Mouse (Mus musculus) gastrocnemius, adult 8-10 months (tissue): Measurements from ENCODE around the gene Ubac1. TPM values are rescaled to one million over a fixed set of nuclear protein-coding genes. Genes with fewer than 3 reads are reported as not detected.

ENCODE experiments used
- DNase-seq, 2 experiments: peaks; one replicate each; pipeline ENCODE4 v3.0.0; 2022; ENCODE audit warnings: low spot score in 2 of 2
- total RNA-seq, 4 experiments: library from RNA; stranded (reverse); gene quantifications; 2 replicates each; pipeline ENCODE4 v1.2.4; 2022

The Ubac1 gene
- total RNA-seq, 4 experiments from 2014 or later, result 223 to 283 (median 240) TPM

DNA sequence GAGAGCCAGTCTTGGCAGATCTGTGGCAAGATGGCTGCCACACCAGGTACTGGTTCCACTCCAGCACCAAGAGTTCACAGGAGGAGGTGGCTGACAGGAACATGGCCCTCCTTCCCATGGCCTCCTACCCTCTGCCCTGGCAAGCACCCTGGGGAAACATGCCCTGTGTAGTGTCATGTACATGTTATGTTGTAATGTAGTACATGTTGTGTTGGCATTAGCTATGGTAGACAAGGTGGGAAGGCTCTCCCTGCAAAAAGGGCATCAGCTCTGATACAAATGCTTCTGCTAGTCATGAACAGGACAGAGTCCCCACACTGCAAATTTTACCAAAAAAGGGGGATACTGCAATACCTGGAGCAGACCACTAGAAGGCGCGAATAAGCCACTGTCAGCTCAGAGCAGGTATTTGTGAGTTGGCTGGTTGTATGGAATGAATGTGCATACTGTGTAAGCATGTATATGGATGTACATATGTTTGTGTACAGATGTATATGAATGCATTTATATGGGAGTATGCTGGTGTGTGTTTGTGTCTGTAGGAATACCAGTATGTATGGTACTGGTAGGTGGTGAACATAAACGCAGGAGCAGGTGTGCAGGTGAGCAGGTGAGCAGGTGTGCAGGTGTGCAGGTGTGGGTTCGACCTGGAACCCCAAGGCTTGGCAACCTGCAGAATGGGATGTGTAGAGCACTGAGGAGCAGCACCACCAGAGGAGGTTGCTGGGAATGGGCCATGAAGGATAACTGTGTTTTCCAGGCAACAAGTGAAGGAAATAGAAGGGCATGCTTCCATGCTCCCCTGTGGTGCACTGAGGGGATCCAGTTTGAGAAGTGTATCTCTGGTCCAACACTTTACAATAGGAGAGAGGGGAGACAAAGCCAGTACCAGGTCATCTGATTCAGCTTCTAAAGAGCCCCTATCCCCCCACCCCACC, 2.9 kb upstream of the Ubac1 start:
- no peak for DNase-seq

DNA sequence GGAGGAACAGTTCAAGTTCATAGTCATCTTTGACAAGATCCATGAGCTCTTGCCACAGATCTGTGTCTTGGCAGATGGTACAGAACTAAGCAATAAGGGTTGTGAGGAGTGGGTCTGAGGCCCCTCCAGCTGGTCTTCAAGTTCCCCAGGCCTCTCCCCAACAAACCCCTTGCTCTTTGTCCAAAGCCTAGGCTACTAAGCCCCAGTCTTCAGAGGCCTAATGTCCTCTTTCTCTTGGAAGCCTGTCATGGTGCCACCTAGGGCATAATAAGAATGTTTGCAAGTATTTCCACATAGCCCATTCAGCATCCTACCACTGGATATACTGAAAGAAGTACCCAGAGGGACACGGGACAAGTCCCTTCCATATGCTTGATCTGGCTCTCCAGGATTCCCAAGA, 1.1 kb upstream of the Ubac1 start:
- no peak for DNase-seq

DNA sequence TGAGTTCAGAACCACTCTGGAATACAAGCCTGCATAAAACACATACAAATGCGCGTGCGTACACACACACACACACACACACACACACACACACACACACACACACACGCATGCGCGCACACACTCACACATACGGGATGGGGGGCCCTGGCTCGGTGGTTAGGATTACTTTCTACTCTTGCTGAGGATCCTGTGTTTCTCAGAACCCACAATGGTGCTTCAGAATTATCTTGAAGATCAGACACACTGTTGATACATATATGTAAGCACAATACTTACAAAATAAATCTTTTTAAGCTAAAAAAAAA, 665 bp upstream of the Ubac1 start:
- no peak for DNase-seq

DNA sequence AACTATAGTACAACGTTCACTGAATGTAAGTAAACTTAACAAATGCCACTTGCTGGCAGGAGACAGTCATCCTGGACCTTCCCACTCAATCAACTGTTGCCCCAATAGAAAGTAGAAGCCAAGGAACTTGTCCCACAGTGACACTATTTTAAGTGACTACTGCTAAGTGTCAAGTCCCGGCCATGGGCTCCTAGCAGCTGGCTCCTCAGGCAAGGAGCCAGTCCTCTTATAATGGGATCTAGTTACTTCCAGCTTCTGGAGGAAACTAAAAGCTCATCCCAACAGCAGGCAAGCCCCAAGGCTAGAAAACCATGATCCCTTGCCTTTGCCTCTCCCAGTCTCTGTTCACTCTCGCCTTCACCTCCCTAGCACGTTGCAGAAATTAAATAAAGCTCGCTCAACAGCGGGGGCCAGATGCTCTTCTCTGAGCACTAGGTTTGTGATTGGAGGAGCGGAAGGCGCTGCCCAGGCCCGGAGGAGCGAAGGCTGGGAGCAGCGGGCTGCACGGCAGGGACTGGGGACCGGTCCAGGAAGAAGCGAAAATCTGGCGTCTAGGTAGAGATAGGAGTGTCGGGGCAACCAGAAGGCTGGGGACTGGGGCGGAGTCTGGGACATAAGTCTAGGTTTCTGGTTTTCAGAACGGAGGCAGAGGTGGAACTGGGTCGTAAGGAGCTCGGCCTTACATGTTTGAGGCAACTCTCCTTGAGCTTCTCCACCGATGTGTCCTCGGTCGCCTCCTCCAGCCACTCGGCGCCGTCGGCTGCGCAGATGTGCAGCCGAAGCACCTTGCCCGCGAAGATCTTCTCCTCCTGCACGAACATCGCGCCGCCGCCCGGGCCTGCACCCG, 610 bp downstream of the Ubac1 start:
- DNase-seq, result peak; percentile 59 to 70

DNA sequence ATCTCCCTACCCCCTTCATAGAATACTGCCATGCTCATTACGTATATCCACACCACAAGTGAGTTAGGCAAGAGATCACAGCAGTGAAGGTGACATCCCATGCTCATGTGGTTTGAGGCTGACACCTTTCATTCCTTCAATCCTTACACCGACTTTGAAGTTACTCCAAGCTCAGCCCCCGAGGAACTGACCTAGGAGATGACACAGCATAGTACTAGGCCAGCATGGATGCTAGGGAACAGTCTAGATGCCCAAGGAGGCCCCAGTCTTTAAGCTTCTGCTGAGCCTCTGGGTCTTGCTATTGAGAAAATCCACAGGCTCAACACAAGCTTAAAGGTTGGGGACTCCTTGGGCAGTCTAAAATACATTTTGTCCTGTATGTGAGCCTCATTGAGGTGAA, 1.6 kb downstream of the Ubac1 start:
- DNase-seq, result no peak

DNA sequence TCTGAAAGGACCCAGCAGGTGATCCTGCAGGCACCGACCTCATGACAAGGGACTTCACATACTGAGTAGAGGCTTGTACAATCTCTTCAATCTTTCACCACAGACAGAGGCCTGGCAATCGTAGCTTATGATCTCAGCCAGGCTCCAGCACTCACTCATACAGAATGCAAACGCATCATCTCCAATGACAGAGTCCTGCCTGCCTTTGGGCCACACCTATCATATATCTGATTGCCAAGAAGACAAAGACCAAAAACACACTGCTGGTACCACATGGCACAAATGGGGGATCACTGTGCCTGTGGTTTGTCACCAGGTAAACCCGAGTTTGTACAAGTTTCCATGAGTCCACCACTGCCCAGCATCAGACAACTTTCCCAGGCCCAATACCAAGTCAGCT, 4.2 kb downstream of the Ubac1 start:
- no peak for DNase-seq

DNA sequence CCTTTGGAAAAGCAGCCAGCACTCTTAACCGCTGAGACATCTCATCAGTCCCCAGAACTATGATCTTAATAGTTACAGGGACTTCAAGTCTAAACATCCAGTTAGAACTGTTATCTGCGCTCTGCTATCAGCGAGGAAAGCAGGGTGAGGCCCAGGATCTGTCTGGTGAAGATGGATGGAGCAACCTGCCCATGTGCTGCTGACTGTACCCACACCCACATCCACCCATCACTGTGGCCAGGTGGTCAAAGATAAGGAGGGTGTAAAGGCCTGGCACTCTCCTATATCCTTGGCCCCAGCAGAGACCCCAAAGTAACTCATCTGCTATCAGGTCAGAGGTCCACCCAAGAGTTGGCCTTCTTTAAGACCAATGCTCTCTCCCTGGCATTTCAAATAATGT, 7.9 kb downstream of the Ubac1 start:
- DNase-seq, result no peak

DNA sequence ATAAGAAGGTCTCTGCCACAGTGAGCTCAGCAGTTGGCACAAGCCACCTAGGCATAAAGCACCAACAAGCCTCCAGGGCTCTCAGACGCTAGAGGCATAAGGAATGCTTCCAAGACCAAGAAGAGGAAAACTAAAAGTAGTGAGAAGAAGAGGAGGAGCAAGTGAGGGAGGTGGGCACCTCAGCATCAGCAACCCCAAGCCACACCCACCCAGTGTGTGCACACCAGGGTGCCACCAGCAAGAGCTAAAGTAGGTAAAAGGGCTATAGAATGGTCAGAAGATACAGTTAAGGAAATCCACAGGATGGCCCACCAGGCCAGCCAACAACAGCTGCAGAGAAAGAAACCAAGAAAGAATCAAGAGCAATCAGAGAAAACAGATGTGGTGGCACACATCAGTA, 10.1 kb downstream of the Ubac1 start:
- DNase-seq, result no peak

DNA sequence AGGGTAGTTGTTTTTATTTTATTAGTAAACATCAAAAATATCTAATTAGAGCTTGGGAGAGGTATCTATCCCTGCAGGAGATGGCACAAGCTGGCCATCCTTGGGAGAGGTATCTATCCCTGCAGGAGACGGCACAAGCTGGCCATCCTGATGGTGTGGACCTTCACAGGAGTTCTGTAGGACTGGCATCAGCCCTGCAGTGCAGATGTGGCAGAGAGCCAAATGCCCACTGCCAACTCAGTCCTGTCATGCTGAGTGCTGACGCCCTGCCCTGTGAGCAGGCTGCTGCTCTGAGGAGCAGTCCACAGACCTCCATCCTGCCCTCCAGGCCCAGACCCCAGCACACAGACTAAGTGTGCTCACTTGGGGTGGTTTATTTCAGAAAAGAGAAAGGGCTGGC, 19.5 kb downstream of the Ubac1 start:
- DNase-seq, result no peak

DNA sequence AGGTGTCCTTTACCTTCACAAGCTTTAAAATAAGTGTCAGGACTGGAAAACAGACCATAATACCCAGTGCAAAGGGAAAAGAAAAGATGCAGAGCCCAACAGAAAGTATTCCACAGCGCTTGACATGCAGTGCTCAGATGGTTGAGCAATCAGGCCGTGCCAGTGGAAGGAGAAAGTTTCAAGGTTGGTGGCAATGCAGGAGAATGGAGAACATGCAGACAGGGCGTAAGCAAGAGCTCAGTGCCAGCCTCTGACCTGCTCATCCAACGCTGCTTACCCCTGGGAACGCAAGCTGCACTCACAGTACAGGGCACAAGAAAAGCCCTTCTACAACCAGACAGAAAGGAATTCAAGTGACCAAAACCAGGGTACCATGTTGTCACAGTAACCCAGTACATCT, 20.4 kb downstream of the Ubac1 start:
- no peak for DNase-seq

DNA sequence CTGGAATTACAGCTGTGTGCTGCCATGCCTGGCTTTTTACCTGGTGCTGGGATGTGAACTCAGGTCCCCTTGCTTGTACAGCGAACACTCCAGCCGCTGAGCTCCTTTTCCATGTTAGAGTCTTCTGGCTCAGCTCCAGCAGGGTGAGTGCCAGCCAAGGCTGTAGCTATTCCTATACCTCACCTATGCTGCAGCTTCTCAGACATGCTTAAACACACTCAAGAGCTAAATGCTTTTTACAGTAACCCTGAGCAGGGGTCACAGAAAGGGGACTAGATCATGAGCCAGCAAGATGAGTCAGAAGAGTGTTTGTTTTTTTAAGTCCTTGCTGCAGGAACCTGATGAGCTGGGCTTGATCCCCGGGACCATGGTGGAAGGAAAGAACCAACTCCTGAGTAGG, 23.8 kb downstream of the Ubac1 start:
- no peak for DNase-seq

DNA sequence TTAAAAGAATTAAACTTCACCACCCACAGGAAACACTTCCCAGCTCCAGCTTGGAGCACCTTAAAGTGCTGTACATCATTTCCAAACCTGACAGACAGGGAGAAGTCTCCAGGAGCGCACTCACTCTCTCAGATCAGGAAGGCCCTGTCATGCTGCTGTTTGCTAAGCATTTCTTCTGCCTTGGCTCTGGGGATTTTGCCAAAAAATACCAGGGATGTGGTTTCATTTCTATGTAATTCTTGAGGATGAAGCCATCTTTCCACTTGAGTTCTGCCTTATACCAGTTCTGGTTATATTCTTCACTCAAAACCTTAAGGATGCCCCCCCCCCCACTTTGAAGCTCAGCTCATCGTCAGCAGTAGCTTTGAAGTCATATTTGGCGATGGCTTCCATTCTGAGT, 26.8 kb downstream of the Ubac1 start:
- no peak for DNase-seq

DNA sequence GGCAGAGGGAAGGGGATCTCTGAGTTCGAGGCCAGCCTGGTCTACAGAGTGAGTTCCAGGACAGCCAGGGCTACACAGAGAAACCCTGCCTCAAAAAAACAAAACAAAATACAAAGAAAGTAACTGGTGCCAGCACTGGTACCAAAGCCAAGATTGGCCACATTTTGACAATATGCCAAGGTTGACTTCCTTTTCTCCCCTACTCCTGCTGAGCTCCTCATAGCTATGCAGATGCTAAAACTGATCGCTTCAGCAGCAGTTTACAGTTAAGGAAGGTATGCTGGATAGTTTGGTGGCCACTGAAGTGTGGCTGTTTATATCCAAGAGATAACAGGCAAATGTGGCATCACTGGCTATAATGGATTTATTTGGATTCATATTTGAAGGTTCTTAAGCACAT, 29.3 kb downstream of the Ubac1 start:
- no peak for DNase-seq

DNA sequence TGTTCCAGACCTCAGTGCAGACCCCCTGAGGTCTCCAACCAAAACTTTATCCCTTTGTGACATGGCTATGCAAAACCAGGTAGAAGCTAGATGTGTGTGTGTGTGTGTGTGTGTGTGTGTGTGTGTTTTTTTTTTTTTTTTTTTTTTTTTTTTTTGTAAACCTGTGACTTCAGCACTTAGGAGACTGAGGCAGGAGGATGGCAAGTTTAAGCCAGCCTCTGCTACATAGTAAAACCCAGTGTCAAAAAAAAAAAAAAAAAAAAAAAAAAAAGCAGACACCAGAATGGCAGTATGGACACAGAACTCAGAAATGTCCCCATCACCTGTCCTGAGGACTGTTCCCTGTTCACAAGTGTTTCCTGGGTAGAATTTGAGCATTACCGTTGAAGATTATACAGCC, 31.9 kb downstream of the Ubac1 start:
- no peak for DNase-seq

DNA sequence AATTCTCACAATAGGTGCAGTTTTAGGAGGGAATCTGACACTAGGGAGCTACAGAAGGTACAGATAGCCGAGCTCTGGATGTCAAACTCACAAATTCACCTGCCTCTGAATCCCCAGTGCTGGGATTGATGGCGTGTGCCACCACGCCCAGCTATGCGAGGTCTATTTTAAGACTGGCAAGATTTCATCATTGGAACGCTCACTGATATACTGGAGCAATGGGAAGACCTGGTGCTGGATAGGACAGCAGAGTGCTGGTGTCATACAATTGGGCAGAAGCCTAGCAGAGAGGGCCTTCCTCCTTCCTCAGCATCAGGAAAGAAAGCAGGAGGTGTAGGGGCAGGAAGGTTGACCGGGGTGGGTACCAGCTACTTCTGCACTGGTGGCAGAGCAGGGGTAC, 33.7 kb downstream of the Ubac1 start:
- peak in 1 of 2 experiments; percentile 16 for DNase-seq

DNA sequence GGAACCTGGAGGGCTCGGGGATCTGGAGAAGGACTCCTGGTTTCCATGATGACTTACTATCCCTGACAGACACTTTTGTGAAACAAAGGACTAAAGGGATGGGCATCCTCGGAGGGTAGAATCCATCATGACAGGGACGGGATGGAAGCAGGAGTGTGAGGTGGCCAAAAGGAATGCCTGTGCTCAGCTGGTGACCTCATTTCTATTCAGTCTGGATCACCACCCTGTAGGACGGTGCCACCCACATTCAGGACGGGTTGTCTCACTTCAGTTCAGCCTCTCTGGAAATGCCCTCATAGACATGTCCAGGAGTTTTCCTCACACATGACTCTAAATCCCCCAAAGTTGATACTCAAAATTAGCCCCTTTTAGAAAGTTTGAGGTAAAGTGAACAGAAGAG, 34.9 kb downstream of the Ubac1 start:
- DNase-seq, result no peak

DNA sequence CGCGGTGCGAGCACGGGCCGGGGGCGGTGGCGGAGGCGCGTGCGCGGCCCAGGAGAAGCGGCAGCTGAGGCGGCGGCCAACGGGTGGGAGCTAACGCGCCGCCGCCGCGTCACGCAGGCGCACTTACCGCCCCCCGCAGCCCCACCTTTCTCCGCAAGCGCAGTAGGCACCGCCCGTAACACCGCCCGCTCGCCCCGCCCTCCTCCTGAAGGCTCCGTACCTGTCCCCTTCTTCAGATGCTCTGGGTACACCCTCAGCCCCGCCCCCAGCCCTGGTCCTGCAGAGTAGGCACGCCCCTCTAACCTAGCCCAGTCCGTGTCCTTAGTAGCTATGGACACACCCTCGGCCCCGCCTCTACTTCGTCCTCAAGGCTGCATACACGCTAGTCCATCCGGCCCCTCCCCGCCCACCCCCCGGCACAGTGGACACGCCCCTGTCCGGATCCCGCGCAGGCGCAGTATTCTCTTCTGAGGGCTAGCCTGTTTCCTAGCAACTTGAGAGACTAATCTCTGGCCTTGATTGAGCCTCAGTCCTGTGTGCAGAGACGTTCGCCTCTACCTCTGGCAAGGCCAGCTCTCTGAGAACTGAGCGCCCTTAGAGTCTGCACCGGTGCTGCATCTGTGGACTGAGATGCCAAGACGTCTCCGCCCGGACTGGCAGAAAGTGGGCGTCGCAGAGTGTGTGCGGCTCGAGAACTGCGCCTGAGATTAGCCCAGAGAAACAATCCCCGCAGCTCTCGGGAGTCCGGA, 38.2 kb downstream of the Ubac1 start, which contains the start of gene Camsap1:
Gene Camsap1 (minus strand): TSS at position 124 of the 749 bp plus-strand sequence.
- peak; percentile 100 for DNase-seq

DNA sequence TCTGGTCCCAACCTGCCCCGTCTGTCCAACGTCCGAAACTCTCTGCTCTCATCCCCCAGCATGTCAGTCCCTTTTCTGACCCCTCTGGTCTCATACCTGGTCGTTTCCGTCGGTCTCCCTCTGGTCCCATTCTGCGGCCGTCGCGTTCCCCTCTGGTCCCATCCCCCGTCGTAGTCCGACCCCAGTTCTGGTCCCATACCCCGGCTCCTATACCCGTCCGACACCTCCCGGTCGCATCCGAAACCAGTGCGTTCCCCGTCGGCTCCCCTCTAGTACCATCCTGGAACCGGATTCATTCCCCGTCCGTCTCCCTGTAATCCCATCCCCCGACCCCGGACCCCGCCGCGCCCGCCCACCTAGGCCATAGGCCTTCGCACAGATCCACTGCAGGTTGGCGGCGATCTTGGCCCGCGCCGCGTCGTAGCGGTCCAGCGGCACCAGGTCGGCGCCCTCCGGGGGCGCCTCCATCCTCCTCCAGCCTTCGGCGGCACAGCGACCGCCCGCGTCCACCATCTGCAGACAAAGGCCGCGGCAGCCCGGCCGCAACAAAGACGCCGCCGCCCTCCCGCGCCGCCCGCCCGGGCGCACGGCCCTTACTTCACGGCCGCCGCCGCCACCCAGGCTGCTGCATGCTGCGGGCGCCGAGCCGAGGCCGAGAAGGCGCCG, 39.0 kb downstream of the Ubac1 start:
- DNase-seq, result no peak

DNA sequence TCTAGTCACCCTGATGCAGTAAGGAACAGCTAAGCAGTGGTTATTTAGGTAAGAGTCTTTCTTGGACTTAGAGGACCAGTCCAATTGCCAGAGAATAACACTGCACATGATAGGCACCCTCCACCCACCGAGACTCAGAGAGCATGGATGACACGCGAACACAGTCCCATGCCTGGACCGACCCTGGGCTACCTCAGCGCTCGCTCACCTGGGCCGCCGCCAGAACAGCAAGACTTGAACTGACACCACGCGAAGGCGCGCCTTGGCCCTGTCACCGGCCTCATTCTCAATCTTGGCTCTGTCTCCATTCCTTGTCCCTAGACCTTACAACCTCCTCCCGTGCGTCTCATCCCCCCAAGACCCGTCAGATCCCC, 39.5 kb downstream of the Ubac1 start:
- peak in 1 of 2 experiments; percentile 59 for DNase-seq

DNA sequence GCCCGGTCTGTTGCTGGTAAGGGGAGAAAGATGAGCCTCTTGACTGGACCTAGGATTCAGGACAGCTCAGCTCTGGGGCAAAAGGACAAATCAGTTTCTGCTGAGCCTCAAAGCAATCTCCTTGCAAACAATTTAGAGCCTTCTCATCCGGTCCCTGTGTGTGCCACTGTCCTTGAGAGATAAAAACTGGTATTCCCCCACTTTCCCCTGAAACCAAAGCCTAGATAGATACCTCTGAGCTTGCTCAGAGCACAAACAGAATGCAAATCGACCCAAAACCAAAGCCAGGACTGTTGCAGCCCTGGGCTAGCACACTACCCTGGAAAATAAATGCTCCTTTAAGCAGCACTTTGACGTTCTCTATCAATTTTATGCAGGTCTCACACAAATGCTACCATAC, 42.5 kb downstream of the Ubac1 start:
- no peak for DNase-seq

DNA sequence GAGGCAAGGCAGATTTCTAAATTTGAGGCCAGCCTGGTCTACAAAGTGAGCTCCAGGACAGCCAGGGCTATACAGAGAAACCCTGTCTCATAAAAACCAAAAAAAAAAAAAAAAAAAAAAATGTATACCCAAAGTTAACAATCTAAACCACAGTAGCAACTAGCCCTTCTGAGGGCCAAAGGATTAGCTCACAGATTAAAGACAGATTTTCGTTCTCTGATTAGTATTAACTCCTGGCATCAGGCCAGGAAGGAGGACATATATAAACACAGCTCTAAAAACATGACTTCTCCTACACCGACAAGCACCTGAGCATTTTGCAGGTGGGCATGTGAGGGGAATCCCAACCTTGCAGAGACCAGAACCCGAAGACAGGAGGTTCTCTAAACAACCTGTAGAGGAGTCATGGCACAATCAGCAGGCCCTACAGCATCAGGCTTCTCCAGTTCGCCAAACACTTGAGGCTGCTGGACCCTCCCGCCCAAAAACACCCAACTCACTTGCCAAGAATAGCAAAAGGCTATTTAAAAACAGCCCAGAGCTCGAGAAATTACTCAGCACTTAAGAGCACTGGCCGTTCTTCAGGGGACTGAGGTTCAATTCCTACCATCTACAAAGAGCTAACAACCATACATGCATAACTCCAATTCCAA, 43.8 kb downstream of the Ubac1 start:
- no peak for DNase-seq
